Mouse (Mus musculus) cerebellum, postnatal 4 days (tissue): ENCODE measurements around the gene Selenoi.
"Not testable (repeated sequence)": the region's sequence is repeated elsewhere in the genome, so short reads cannot be mapped to it uniquely, and the experiment has no call there.

Experiments
- DNase-seq, 2 experiments: peaks; one replicate each; pipeline ENCODE4 v3.0.0; 2022; ENCODE audit warnings: low spot score in 2 of 2, mixed read lengths in 1 of 2

Selenoi gene

DNA sequence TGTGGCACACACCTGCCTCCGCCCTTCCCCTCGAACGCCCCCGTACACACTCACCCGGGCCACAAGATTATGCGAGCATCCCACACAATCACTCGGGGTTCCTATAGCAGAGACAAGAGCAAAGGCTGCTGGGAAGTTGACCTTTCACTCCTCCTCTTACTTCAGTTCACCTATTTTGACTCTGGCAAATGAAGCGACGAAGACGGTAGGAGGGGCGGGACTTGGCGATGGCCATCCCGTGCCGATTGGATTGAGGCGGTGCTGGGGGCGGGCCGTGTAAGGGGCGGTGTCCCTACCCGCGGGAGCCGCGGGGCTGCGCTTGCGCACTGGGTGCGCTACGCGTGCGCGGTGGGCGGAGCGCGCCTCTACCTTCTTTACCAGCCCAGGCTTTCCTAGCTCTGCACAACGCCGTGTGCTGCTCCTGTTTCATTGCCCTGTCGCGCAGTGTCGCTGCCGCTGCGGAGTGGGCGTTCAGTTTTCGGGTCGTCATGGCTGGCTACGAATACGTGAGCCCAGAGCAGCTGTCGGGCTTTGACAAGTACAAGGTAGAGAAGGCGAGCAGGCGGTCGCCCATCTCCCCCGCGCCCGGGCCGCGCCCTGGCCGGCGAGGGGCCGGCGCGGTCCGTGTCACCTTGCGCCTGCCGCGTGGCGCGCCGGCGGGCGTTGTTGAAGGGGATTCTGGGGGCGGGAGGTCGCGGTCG, at the start of gene Selenoi:
TSS of gene Selenoi (plus strand) at position 311 of the 701 bp plus-strand sequence.
- peak; percentile 92 to 96 for DNase-seq

DNA sequence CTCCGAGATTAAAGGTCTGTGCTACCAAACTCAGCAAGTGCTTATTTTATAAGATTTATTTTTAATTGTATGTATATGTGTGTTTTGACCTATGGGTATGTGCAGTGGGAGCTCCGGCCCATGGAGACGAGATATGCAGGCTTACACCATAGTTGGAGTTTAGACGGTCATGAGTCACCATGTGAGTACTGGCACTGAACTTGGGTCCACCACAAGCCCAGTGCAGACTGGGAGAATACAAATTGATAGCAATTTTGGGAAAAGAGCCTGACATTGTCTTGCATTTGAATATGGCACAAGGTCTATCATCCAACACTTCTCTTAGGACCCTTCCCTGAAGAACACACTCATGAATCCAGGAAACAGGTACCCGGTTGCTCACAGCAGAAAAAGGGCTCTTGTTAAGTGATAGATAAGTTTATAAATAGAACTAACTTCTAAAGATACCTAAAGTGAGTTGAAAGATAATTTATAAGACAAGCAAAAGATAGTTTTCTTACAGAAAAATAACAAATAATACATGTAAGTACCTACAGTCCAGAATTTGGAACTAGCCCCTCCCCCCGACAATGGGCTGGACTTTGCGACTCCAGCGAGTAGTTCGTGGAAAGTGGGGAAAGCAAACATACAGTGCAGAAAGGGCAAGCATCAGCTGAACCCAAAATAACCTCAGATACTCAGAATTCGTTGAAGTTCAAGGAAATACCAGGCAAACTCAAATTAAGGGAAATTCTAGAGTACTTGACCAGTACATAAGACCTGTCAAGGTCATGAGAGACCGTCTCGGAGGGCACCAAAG, 44.5 kb upstream of the Selenoi start:
- no peak for DNase-seq

DNA sequence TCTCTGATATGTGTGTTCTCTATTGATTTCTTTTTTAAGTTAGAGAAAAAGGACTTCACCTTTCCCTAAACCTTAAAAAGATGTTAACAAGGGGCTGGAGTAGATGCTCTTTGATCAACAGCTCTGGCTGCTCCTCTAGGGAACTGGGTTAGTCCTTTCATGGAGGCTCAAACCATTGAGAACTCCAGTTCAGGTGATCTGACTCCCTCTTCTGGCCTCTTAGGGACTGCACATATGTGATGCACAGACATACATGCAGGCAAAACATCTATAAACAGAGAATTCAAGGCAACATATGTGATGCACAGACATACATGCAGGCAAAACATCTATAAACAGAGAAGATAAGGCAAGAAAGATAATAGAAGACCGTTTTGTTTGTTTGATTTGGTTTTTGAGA, 39.9 kb upstream of the Selenoi start:
- DNase-seq = no peak

DNA sequence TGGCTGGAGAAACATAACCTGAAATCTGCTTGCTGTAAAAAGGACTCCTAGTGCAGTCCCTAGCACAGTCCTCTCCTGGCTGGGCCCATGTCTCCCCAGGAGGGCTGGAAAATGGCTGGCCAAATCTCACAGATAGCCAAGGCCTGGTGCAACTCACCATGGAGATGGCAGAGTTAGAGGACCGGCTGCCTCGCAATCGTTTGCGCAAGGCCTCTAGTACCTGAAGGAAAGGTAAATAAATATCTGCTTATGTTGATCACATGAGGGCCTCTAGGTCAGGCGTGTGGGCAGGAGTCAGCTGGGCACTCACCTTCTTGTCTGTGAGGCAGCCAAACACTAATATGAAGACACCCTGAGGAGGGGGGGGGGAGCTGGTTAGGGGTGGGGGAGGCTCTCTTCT, 37.0 kb upstream of the Selenoi start:
- no peak for DNase-seq

DNA sequence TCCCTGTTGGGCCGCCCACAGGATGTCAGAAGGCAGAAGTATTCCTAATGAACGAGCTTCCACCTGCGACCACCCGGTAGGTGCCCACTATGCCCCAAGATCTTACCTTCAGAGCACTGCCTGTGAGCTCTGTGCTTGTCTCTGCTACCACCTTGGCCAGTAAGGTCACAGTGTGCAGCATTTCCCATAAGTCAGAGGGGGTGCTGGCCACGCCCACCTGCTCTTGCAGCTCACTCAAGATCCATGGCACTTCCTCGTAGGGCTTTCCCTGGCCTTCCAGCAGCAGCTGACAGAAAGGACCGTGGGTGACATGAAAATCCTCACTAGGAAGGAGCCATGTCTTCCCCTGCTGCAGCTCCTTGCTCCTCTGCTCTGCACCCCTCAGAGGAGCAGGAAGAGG, 34.1 kb upstream of the Selenoi start:
- DNase-seq = no peak

DNA sequence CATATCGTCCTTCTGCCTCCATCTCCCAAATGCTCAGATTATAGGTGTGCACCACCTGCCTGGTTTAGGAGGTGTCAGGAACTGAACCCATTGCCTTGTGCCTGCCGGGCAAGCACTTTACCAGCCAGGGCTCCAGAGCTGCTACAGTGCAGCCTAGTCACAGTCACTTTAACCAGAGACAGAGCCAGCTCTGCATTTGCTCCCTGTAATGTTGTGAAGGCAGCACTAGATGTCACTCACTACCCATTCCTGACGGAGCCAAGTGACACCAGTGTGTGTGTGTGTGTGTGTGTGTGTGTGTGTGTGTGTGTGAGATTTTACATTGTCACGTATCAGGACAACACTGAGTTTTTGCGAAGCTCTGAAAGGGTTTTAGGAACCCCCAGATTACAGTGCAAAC, 30.9 kb upstream of the Selenoi start:
- DNase-seq = peak in 1 of 2 experiments; percentile 47

DNA sequence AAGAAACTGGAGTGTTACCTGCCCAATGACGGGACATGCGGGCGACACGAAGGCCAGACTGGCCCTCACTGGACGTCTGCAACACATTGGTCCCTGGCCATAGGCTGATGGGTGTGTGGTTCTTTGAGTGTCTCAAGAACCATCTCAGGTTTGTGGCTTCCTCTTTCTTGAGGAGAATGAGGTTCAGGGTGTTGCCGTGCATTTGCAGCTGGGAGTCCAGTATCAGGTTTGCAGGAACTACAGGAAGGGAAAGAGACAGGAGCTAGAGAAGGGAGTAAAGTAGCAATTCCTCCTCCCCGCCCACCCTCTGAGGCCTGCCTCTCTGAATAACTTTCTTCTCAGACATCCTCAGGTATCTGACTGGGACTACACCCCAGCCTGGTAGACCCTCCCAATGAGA, 30.2 kb upstream of the Selenoi start:
- DNase-seq = no peak

DNA sequence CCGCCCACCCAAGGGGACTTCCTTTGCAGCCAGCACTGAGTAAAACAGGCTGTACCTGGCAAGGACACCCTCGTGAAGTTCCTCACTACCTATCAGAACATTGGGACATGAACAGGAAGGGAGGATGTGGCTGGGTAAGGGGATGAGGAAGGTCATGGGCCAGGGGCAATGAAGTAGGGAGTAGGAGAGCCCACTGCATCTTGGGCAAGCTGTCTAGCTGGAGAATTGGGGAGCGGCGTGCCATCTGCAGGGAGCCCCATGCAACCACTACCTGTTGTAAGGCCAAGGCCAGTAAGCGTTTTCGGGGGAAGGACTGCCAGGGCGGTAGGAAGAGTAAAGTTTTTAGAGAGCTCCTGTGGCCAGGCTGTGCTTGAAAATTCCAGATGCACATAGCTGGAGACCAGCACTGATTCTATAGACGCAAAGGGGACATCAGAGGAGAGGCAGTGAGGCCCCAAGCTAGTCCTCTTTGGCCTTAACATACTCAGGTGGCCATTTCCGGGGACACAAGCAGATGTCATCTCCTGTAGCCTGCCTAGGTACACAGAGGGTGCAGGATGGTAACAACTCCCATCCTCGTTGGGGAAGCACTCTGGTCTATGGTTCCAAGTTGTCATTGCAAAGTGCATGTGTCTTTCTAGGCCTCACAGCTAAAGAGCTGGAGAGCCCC, 29.0 kb upstream of the Selenoi start:
- DNase-seq = no peak

DNA sequence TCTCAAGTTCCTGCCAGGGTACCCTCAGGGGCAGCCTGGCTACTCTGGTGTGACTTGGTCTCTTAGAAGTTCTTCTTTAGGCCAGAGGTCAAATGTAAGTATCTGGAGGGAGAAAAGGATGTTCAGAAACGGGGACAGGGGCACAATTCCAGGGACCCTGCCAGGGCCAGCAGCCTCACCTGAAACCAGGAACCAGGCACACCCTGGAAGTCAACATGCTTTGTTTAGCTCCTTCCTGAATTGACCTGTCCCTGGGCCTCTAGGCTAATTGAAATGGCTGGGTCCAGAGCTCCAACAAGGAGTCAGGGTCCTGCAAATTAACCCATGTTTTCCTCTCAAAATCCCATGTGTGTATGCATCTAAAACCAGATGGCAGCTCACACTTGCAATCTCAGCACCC, 27.9 kb upstream of the Selenoi start:
- no peak for DNase-seq

DNA sequence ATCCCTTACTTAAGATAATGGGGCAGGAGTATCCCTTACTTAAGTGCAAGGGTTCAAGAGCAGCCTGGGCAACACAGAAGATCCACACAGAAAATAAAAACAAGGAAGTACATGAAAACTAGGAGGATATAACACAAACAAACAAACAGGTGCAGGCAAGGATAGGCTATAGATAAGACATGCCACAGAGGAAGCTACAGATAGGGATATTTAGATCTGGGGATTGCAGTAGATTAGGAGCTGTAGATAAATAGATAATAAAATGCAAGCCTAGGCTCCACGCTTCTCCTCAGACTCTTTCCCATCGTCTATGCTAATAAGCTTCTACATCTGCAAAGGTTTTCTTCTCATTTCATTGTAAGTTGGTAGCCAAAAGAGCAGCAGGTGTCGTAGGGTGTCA, 27.3 kb upstream of the Selenoi start:
- DNase-seq = no peak

DNA sequence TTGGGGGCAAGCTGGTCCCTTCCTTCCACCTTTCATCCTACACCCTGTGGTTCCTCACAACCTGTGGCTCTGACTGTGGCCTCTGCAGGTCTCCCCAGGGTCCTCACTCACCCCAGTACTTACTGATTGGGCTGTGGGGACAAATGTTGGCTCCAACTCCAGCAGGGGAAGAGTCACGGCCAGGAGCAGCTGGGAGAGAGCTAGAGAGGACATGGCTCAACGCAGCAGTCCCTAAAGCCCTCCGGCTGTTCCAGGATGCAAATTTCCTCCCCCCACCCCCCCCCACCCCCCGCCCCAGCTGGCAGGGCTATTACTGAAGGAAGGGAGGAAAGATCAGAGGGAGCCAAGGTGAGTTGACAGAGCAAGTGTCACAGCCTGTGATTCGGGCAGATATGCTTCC, 26.9 kb upstream of the Selenoi start, which contains the start of gene Adgrf3:
TSS of gene Adgrf3 (minus strand) at position 230 of the 400 bp plus-strand sequence.
- no peak for DNase-seq

DNA sequence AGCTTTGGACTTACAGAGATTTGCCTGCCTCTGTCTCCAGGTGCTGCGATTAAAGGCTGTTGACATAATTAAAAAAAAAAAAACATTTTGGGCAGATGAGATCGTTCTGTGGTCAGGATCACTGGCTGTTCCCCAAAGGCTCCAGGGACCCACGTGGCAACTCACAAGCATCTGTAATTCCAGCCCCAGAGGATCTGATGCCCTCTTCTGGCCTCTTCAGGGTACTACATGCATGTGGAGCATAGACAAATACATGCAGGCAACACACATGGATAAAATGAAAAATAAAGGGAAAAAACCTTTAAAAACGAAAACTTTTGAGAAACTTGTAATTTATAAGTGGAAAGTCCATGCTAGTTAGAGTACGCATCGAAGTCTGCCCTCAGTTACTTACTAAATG, 25.1 kb upstream of the Selenoi start:
- peak in 1 of 2 experiments; percentile 19 for DNase-seq

DNA sequence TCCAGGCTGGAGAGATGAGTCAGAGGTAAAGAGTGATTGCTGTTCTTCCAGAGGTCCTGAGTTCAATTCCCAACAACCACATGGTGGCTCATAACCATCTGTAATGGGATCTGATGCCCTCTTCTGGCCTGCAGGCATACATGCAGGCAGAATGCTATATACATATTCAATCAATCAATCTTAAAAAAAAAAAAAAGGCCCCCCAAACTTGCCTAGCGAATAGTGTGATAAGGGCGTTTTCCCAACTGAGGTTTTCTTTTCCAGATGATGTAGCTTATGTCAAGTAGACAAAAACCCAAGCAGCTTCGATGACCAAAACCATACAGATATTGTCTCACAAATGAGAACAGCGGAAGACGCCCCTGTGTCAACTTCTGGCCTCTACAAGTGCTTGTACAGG, 21.6 kb upstream of the Selenoi start:
- DNase-seq = not testable (repeated sequence)

DNA sequence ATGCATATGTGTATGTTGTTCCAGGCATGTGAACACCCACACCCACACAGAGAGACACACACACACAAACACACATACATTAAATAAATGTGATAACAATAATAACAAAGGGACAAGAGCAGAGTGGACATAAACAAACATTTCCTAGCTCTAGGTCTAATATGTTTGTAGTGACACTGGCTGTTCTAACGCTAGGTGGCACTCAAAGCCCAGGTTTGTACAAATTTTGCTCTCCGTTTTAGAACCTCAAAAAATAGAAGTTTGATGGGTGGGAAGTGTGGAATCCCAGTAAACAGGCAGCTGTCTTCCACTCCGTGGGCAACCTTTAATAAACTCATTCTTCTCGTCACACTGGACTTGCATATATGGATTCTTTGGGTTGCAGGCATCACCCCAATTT, 17.5 kb upstream of the Selenoi start:
- peak; percentile 34 to 66 for DNase-seq

DNA sequence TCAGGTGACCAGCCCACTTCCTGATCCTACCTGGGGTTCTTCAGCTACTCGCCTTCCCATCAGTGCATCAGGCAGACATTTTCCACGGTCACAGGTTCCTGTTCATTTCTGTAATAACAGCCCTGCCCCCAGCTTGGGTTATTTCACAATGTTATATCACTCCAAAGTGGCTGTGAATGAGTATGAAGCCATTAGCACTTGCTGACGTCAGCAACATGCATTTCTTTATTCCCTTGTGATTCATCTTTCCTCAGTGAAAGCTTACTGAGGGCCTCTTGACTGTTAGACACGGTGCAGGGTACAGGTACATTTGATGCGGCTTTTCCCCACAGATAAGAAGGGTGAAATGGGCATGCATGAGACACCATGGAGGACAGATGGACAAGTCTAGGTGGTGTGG, 16.4 kb upstream of the Selenoi start:
- DNase-seq = no peak

DNA sequence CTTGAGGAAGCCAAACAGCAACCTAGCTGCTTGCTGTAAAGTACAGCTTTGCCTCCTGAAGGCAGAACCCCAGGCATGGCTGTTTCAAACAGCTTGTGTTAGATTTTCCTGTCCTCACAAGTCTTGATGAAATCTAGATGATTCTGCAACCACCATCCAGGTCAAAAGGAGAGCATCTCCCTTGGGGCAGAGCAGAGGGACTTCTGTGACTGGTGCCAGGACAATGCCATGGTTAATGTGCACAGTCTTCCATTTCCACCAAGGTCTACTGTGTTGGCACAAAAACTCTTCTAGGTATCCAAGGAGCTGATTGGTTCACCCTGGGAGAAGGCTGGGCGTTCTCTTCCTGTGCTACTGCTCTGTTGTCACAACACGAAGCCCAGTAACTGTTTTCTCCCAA, 12.7 kb upstream of the Selenoi start:
- DNase-seq = no peak

DNA sequence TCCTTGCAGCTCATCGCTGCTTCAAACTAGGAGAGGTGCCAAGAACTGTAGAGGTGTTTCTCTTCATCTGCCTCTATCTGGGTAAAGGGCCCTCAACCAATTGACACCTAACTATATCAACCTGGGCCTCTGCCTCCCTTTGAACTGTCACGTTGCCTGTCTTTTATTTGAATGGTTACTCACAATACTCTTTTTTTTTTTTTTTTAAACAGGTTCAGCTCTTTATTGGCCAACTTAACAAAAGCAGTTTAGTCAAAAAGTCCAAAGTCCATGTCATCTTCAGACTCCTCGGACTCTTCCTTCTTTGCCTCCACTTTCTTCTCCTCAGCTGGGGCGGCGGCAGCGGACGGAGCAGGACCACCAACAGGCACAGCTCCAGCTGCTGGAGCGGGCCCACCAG, 11.7 kb upstream of the Selenoi start:
- DNase-seq = no peak

DNA sequence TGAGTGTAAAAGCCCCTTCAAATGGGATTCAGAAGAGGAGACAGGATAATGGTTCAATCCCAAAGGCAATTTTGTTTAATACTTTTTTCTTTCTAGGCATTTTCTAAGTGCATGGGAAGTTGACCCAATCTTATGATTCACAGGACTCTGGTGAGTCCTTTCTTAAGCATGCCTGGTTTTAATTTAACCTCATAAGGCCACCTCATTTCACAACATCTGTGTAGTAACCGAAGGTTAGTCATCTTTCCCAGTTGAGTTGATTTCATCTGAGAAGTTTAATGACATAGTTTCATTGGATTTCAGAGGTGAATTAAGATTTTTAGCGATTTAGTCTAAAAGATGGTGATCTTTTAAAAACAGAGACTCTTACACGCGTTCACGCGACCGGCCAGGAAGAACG, 9.7 kb upstream of the Selenoi start:
- no peak for DNase-seq

DNA sequence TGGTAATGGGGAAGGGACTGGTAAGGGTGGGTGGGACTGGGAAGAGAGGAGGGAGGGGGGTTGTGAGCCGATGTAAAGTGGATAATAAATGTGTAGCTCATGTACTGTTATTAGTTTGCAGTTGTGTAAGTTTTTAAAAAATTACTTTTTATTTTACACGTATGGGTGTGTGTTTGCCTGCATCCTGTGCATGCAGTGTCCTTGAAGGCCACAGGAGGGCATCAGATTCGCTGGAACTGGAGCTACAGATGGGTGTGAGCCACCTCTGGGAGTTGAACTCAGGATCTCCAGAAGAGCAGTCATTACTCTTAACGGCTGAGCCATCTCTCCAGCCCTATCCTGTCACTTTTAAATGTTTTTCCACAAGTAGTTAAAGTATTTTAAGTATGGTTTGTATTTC, 1.5 kb upstream of the Selenoi start:
- DNase-seq = peak in 1 of 2 experiments; percentile 16

DNA sequence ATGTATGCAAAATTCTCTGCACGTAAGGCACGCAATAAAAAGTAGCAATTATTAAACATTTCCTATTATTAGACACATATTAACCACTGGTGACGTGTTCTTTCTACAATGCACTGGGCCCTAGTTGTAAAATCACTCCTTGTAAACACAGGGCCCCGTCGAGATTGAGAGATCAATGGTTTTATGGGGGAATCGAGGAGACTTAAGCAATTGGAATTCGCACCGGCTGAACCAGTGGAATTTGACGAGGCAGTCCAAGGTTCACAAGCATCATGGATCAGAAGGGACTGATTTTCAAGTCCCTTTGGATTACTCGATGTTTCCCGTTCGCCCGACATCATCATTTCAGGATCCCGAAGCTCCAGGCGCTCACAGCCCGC, 500 bp upstream of the Selenoi start:
- no peak for DNase-seq

DNA sequence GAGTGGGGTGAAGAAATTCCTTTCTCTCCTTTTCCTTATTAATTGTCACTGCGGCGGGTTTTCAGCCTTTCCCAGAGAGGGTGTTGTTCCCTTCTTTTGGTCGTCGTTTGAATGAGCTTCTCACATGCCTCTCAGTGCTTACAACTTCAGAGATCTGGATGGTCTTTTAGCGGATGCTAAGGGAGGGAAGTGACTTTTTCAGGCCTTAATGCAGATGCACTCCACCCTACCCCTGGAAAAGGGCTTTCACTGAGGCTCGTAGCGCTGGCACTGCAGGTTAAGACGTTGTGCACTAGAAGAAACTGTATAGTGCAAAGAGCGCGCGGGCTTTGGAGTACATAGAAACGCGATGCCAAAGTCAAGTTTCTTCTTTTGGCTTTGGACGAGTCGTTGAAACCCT, 661 bp downstream of the Selenoi start:
- DNase-seq = no peak

DNA sequence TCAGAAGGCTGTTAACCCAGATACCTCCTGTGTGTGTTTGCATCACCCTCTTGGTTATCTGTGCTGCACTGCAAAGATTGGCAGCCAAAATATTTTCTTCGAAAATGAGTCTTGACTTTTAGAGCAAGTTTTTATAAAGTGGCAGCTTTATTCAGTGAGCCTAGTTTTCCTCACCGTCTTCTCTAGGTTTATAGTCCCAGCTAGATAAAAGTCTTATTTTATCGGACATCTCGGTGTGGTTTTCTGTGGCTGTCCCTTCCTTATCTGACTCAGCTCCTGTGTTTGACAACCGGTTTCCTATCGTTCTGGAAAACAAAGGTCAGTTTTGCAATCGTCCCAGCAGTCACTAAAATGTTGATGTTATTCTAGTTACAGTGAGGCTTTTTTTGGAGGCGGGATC, 1.6 kb downstream of the Selenoi start:
- no peak for DNase-seq

DNA sequence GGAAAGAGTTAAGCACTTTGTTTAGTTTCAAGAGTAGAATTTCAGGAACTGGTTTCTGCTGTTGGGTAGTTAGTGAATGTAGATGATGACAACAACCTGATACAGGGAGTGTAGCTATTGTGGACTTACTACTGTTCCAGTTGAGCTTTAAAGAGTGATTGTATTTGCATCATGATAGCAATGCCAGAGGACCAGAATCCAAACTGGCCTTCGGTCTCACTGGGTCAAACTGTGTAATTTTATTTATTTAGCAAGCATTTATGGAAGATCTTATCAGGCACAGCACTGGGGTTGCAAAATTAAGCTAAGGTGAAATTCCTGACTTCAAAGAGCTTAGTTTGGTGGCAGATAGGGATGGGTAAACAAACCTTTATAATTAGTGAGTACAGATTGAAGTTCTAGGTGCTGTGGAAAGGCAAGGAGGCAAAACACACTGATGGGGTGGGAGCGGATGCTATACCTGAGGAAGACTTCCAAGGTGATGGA, 3.3 kb downstream of the Selenoi start:
- no peak for DNase-seq
